Comparison of ENCODE assay signal across 16 mouse cellular contexts in the genomic region with DNA sequence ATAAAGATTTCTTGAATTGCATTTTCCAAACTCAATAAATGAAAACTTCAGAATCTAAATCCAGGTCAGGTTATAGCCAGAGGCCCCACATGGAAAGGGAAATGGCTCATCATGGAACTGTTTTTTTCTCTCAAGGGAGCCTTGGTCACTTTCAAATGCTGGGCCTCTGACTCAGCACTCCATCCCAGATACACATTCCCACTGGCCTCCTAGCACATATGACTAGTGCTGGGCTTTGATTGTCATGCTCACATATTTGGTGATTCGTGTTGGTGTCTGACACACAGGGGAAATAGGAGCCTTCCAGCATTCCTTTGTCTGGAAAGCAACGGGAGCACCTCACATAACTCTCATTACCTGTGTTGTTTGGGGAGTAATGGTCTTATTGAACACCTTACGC.
"Had no signal": no experiment of that assay in that cellular context is flagged by ENCODE, and none has a peak within 500 bp of the region (broad histone marks: within the 10 kb centered on the region; RNA-seq: fewer than 3 reads in every experiment).

No protein-coding gene starts in this region.

- H3K27me3 ChIP-seq: lung, embryonic 15.5 days; megakaryocyte, embryonic 14.5 days; midbrain, embryonic 13.5 days; midbrain, embryonic 15.5 days; neural tube, embryonic 12.5 days; stomach, embryonic 15.5 days had no signal

- H3K9ac ChIP-seq: lung, embryonic 15.5 days; midbrain, embryonic 13.5 days; midbrain, embryonic 15.5 days; neural tube, embryonic 12.5 days; stomach, embryonic 15.5 days had no signal

- H3K9me3 ChIP-seq: lung, embryonic 15.5 days; megakaryocyte, embryonic 14.5 days; midbrain, embryonic 13.5 days; midbrain, embryonic 15.5 days; neural tube, embryonic 12.5 days; stomach, embryonic 15.5 days had no signal

- H3K36me3 ChIP-seq: lung, embryonic 15.5 days; midbrain, embryonic 13.5 days; midbrain, embryonic 15.5 days; neural tube, embryonic 12.5 days; stomach, embryonic 15.5 days had no signal

- DNase-seq: lung, adult 2 months; lung, postnatal 14 days; lung, postnatal 36 days; right cerebral cortex, postnatal 14 days; thymus, adult 18-20 months; thymus, postnatal 14 days; thymus, postnatal 36 days had no signal

- H3K4me3 ChIP-seq: lung, embryonic 15.5 days; megakaryocyte, embryonic 14.5 days; midbrain, embryonic 13.5 days; midbrain, embryonic 15.5 days; neural tube, embryonic 12.5 days; stomach, embryonic 15.5 days had no signal

- ATAC-seq: lung, postnatal 0 days; midbrain, embryonic 13.5 days; midbrain, embryonic 15.5 days had no signal

- H3K4me1 ChIP-seq: megakaryocyte, embryonic 14.5 days; midbrain, embryonic 13.5 days; midbrain, embryonic 15.5 days; neural tube, embryonic 12.5 days; stomach, embryonic 15.5 days had no signal

- H3K4me2 ChIP-seq: lung, embryonic 15.5 days; midbrain, embryonic 11.5 days; midbrain, embryonic 13.5 days; midbrain, embryonic 15.5 days; neural tube, embryonic 12.5 days; stomach, embryonic 15.5 days had no signal

- H3K27ac ChIP-seq: lung, embryonic 15.5 days; macrophage; midbrain, embryonic 13.5 days; midbrain, embryonic 15.5 days; neural tube, embryonic 12.5 days; stomach, embryonic 15.5 days had no signal
